Mouse (Mus musculus): Measurements from ENCODE around the gene Dclk3. TPM values are rescaled to one million over a fixed set of nuclear protein-coding genes. Genes with fewer than 3 reads are reported as not detected.
A peak's percentile ranks its signal among the peaks of the same experiment; 100 is the strongest.

Gene Dclk3
- polyA plus RNA-seq, 1 experiment from 2014 or later, result 1.3 TPM

- no peak overlapping the region for H3K4me2 ChIP-seq
- H3K27ac ChIP-seq (ENCODE audit: low read depth, low read length), result no peak overlapping the region
- no peaks in the 10 kb centered on the region for H3K36me3 ChIP-seq (ENCODE audit: control insufficient read depth, insufficient read depth, low read length)
- H3K4me1 ChIP-seq (ENCODE audit: control insufficient read depth, insufficient read depth, low read length), result peaks cover 7% of the 10 kb centered on the region
- 79% methylated on average over 9 of the region's 9 CpGs for WGBS (ENCODE audit: insufficient replicate concordance)
- H3K9me3 ChIP-seq (replicated peaks; ENCODE audit: control insufficient read depth, low read length), result no peaks in the 10 kb centered on the region
- ATAC-seq (replicated peaks; ENCODE audit: insufficient number of reproducible peaks, low FRiP score, low TSS enrichment), result no peak
- no peak overlapping the region for H3K9ac ChIP-seq (ENCODE audit: low read depth, low read length)
- H3K4me3 ChIP-seq (ENCODE audit: low read depth, low read length), result no peak overlapping the region
- no peaks in the 10 kb centered on the region for H3K27me3 ChIP-seq (ENCODE audit: control insufficient read depth, insufficient read depth, low read length)
Measured at GRCm38 (mm10) chr9:111427891-111428555, 10.9 kb upstream of the Dclk3 start.

GRCm38 (mm10) chr9:111428698-111429362 lies 10.1 kb upstream of the Dclk3 start:
- peaks cover 7% of the 10 kb centered on the region for H3K4me1 ChIP-seq (ENCODE audit: control insufficient read depth, insufficient read depth, low read length)
- H3K9me3 ChIP-seq (replicated peaks; ENCODE audit: control insufficient read depth, low read length), result no peaks in the 10 kb centered on the region
- H3K27ac ChIP-seq (ENCODE audit: low read depth, low read length), result no peak overlapping the region
- H3K27me3 ChIP-seq (ENCODE audit: control insufficient read depth, insufficient read depth, low read length), result no peaks in the 10 kb centered on the region
- H3K4me3 ChIP-seq (ENCODE audit: low read depth, low read length), result no peak overlapping the region
- ATAC-seq (replicated peaks; ENCODE audit: insufficient number of reproducible peaks, low FRiP score, low TSS enrichment), result no peak
- WGBS (ENCODE audit: insufficient replicate concordance), result 48% methylated on average over 8 of the region's 8 CpGs
- no peak overlapping the region for H3K9ac ChIP-seq (ENCODE audit: low read depth, low read length)
- H3K36me3 ChIP-seq (ENCODE audit: control insufficient read depth, insufficient read depth, low read length), result no peaks in the 10 kb centered on the region
- H3K4me2 ChIP-seq, result no peak overlapping the region

- Histone ChIP-seq H3K9me3 (replicated peaks; ENCODE audit: control insufficient read depth, low read length) (no peaks in the 10 kb centered on the region), H3K4me1 (ENCODE audit: control insufficient read depth, insufficient read depth, low read length) (peaks cover 7% of the 10 kb centered on the region), H3K36me3 (ENCODE audit: control insufficient read depth, insufficient read depth, low read length) (no peaks in the 10 kb centered on the region), H3K9ac (ENCODE audit: low read depth, low read length) (no peak overlapping the region), H3K27me3 (ENCODE audit: control insufficient read depth, insufficient read depth, low read length) (no peaks in the 10 kb centered on the region), H3K4me2 (no peak overlapping the region), H3K27ac (ENCODE audit: low read depth, low read length) (no peak overlapping the region), H3K4me3 (ENCODE audit: low read depth, low read length) (no peak overlapping the region)
- WGBS (ENCODE audit: insufficient replicate concordance), result 33% methylated on average over 2 of the region's 2 CpGs
- peak; percentile 77; the same call in 1 of the 2 replicates for ATAC-seq (replicated peaks; ENCODE audit: insufficient number of reproducible peaks, low FRiP score, low TSS enrichment)
Measured at GRCm38 (mm10) chr9:111429363-111429750, 9.5 kb upstream of the Dclk3 start.

- no peak overlapping the region for H3K4me3 ChIP-seq (ENCODE audit: low read depth, low read length)
- peaks cover 17% of the 10 kb centered on the region for H3K27me3 ChIP-seq (ENCODE audit: control insufficient read depth, insufficient read depth, low read length)
- no peak overlapping the region for H3K27ac ChIP-seq (ENCODE audit: low read depth, low read length)
- H3K9me3 ChIP-seq (replicated peaks; ENCODE audit: control insufficient read depth, low read length), result no peaks in the 10 kb centered on the region
- 65% methylated on average over 2 of the region's 2 CpGs for WGBS (ENCODE audit: insufficient replicate concordance)
- no peak overlapping the region for H3K9ac ChIP-seq (ENCODE audit: low read depth, low read length)
- H3K4me2 ChIP-seq, result no peak overlapping the region
- H3K4me1 ChIP-seq (ENCODE audit: control insufficient read depth, insufficient read depth, low read length), result 0 out of 2 replicates have a peak, but pooled peaks cover 3% of the 10 kb centered on the region
- ATAC-seq (replicated peaks; ENCODE audit: insufficient number of reproducible peaks, low FRiP score, low TSS enrichment), result no peak
- H3K36me3 ChIP-seq (ENCODE audit: control insufficient read depth, insufficient read depth, low read length), result no peaks in the 10 kb centered on the region
Measured at GRCm38 (mm10) chr9:111435429-111435828, 3.5 kb upstream of the Dclk3 start.

GRCm38 (mm10) chr9:111439836-111440201 lies 938 bp downstream of the Dclk3 start:
- 44% methylated on average over 8 of the region's 8 CpGs for WGBS (ENCODE audit: insufficient replicate concordance)
- H3K9ac ChIP-seq (ENCODE audit: low read depth, low read length), result no peak overlapping the region
- no peak overlapping the region for H3K27ac ChIP-seq (ENCODE audit: low read depth, low read length)
- 0 out of 2 replicates have a peak, but pooled peaks cover 3% of the 10 kb centered on the region for H3K4me1 ChIP-seq (ENCODE audit: control insufficient read depth, insufficient read depth, low read length)
- peak overlapping the region; percentile 86 for H3K4me2 ChIP-seq
- no peaks in the 10 kb centered on the region for H3K36me3 ChIP-seq (ENCODE audit: control insufficient read depth, insufficient read depth, low read length)
- H3K4me3 ChIP-seq (ENCODE audit: low read depth, low read length), result no peak overlapping the region
- peaks cover 20% of the 10 kb centered on the region for H3K27me3 ChIP-seq (ENCODE audit: control insufficient read depth, insufficient read depth, low read length)
- no peaks in the 10 kb centered on the region for H3K9me3 ChIP-seq (replicated peaks; ENCODE audit: control insufficient read depth, low read length)
- ATAC-seq (replicated peaks; ENCODE audit: insufficient number of reproducible peaks, low FRiP score, low TSS enrichment), result no peak

- Histone ChIP-seq H3K27me3 (ENCODE audit: control insufficient read depth, insufficient read depth, low read length) (peaks cover 20% of the 10 kb centered on the region), H3K9me3 (replicated peaks; ENCODE audit: control insufficient read depth, low read length) (no peaks in the 10 kb centered on the region), H3K4me2 (no peak overlapping the region), H3K27ac (ENCODE audit: low read depth, low read length) (no peak overlapping the region), H3K4me1 (ENCODE audit: control insufficient read depth, insufficient read depth, low read length) (0 out of 2 replicates have a peak, but pooled peaks cover 3% of the 10 kb centered on the region), H3K4me3 (ENCODE audit: low read depth, low read length) (no peak overlapping the region), H3K9ac (ENCODE audit: low read depth, low read length) (no peak overlapping the region), H3K36me3 (ENCODE audit: control insufficient read depth, insufficient read depth, low read length) (no peaks in the 10 kb centered on the region)
- ATAC-seq (replicated peaks; ENCODE audit: insufficient number of reproducible peaks, low FRiP score, low TSS enrichment), result no peak
- 78% methylated on average over 6 of the region's 6 CpGs for WGBS (ENCODE audit: insufficient replicate concordance)
Measured at GRCm38 (mm10) chr9:111440446-111440845, 1.6 kb downstream of the Dclk3 start.

GRCm38 (mm10) chr9:111441151-111441550 lies 2.3 kb downstream of the Dclk3 start:
- no peaks in the 10 kb centered on the region for H3K9me3 ChIP-seq (replicated peaks; ENCODE audit: control insufficient read depth, low read length)
- no peak overlapping the region for H3K9ac ChIP-seq (ENCODE audit: low read depth, low read length)
- H3K27ac ChIP-seq (ENCODE audit: low read depth, low read length), result no peak overlapping the region
- 0 out of 2 replicates have a peak, but pooled peaks cover 3% of the 10 kb centered on the region for H3K4me1 ChIP-seq (ENCODE audit: control insufficient read depth, insufficient read depth, low read length)
- WGBS (ENCODE audit: insufficient replicate concordance), result 80% methylated on average over 2 of the region's 2 CpGs
- H3K36me3 ChIP-seq (ENCODE audit: control insufficient read depth, insufficient read depth, low read length), result no peaks in the 10 kb centered on the region
- no peak overlapping the region for H3K4me3 ChIP-seq (ENCODE audit: low read depth, low read length)
- no peak for ATAC-seq (replicated peaks; ENCODE audit: insufficient number of reproducible peaks, low FRiP score, low TSS enrichment)
- no peak overlapping the region for H3K4me2 ChIP-seq
- H3K27me3 ChIP-seq (ENCODE audit: control insufficient read depth, insufficient read depth, low read length), result peaks cover 20% of the 10 kb centered on the region

- Histone ChIP-seq H3K27ac (ENCODE audit: low read depth, low read length) (no peak overlapping the region), H3K4me3 (ENCODE audit: low read depth, low read length) (no peak overlapping the region), H3K36me3 (ENCODE audit: control insufficient read depth, insufficient read depth, low read length) (no peaks in the 10 kb centered on the region), H3K4me1 (ENCODE audit: control insufficient read depth, insufficient read depth, low read length) (no peaks in the 10 kb centered on the region), H3K9me3 (replicated peaks; ENCODE audit: control insufficient read depth, low read length) (no peaks in the 10 kb centered on the region), H3K27me3 (ENCODE audit: control insufficient read depth, insufficient read depth, low read length) (no peaks in the 10 kb centered on the region), H3K9ac (ENCODE audit: low read depth, low read length) (no peak overlapping the region), H3K4me2 (no peak overlapping the region)
- no peak for ATAC-seq (replicated peaks; ENCODE audit: insufficient number of reproducible peaks, low FRiP score, low TSS enrichment)
- 78% methylated on average over 2 of the region's 2 CpGs for WGBS (ENCODE audit: insufficient replicate concordance)
Measured at GRCm38 (mm10) chr9:111446204-111446603, 7.3 kb downstream of the Dclk3 start.

DNA sequence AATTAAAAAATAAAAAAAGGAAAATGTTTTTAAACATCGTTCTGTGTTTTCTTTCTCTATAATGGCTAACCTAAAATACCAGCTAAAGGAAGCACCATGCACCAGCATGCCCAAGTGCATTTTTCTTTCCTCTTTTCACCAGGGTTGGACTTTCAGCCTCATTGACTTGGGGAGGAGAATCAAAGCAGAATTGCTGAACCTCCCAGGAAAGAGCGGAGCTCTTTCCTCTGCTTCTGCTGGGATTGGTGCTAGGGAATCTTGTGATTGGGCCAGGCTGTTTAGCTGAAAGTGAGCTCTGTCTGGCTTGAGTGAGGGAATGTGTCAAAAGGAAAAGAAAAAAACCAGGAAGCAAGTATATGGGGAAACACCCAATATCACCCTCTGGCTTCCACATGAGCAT lies 10.1 kb downstream of the Dclk3 start:
- 80% methylated on average over 2 of the region's 2 CpGs for WGBS (ENCODE audit: insufficient replicate concordance)
- ATAC-seq (replicated peaks; ENCODE audit: insufficient number of reproducible peaks, low FRiP score, low TSS enrichment), result no peak

More for the DNA sequence above, 10.1 kb downstream of the Dclk3 start:
- Histone ChIP-seq H3K36me3 (ENCODE audit: control insufficient read depth, insufficient read depth, low read length) (no peaks in the 10 kb centered on the region), H3K4me3 (ENCODE audit: low read depth, low read length) (no peak overlapping the region), H3K9ac (ENCODE audit: low read depth, low read length) (no peak overlapping the region), H3K9me3 (replicated peaks; ENCODE audit: control insufficient read depth, low read length) (no peaks in the 10 kb centered on the region), H3K27ac (ENCODE audit: low read depth, low read length) (no peak overlapping the region), H3K4me1 (ENCODE audit: control insufficient read depth, insufficient read depth, low read length) (no peaks in the 10 kb centered on the region), H3K27me3 (ENCODE audit: control insufficient read depth, insufficient read depth, low read length) (no peaks in the 10 kb centered on the region), H3K4me2 (no peak overlapping the region)

All from heart, embryonic 11.5 days (tissue).